In genomic region chr4:150903091-150903742, GRCm38 (mm10) we compare ENCODE assay signal across 19 mouse cellular contexts. TPM values are rescaled to one million over a fixed set of nuclear protein-coding genes. Genes with fewer than 3 reads are reported as not detected.
DNase-seq lines count a peak whose midpoint lies in the region; ATAC-seq lines count a peak whose summit lies in the region.
"Had no signal": no experiment of that assay in that cellular context is flagged by ENCODE, and none has a peak within 500 bp of the region (broad histone marks: within the 10 kb centered on the region; RNA-seq: fewer than 3 reads in every experiment).

No protein-coding gene starts in this region.

- H3K4me2 ChIP-seq in kidney, embryonic 15.5 days: no peak overlapping the region
- H3K4me2 ChIP-seq: heart, embryonic 13.5 days; hindbrain, embryonic 14.5 days; limb, embryonic 15.5 days; midbrain, embryonic 15.5 days had no signal

- no peaks in the 10 kb centered on the region for H3K27me3 ChIP-seq in kidney, embryonic 15.5 days
- H3K27me3 ChIP-seq: heart, embryonic 13.5 days; limb, embryonic 15.5 days; megakaryocyte, embryonic 14.5 days; midbrain, embryonic 15.5 days had no signal

- no peak overlapping the region for H3K4me3 ChIP-seq in kidney, embryonic 15.5 days (replicated peaks)
- H3K4me3 ChIP-seq: heart, embryonic 13.5 days; limb, embryonic 15.5 days; midbrain, embryonic 15.5 days had no signal

- H3K4me1 ChIP-seq in kidney, embryonic 15.5 days: peaks cover 14% of the 10 kb centered on the region
- H3K4me1 ChIP-seq: midbrain, embryonic 15.5 days had no signal

- ATAC-seq in kidney, embryonic 15.5 days (replicated peaks; ENCODE audit: low FRiP score): no peak
- ATAC-seq: forebrain, embryonic 14.5 days; liver, postnatal 0 days; midbrain, embryonic 15.5 days had no signal

- H3K27ac ChIP-seq in kidney, embryonic 15.5 days: no peak overlapping the region
- H3K27ac ChIP-seq: hindbrain, embryonic 14.5 days; limb, embryonic 15.5 days; midbrain, embryonic 15.5 days had no signal

- 95% methylated on average over 14 of the region's 14 CpGs for WGBS in kidney, embryonic 15.5 days

- peaks cover 77% of the 10 kb centered on the region for H3K36me3 ChIP-seq in kidney, embryonic 15.5 days

- peak; percentile 72 for DNase-seq in kidney, adult 18-20 months
- DNase-seq in thymus, postnatal 0 days (ENCODE audit: low spot score): peak; percentile 43
- no peak for DNase-seq in thymus, postnatal 25 days
- DNase-seq in gastrocnemius, postnatal 10 days: peak; percentile 28
- DNase-seq in skeletal muscle tissue, adult 2 months (ENCODE audit: low read depth, low spot score): peak; percentile 81
- DNase-seq in cerebellum, postnatal 10 days: no peak
- no peak for DNase-seq in layer of hippocampus, postnatal 14 days (ENCODE audit: low spot score in 2 of 2)
- DNase-seq: cerebellum, adult 2 months; heart, adult 11 months; heart, postnatal 36 days; layer of hippocampus, postnatal 36 days; liver, postnatal 0 days had no signal

- H3K9me3 ChIP-seq in kidney, embryonic 15.5 days (replicated peaks): no peaks in the 10 kb centered on the region
- H3K9me3 ChIP-seq: heart, embryonic 13.5 days; limb, embryonic 15.5 days; megakaryocyte, embryonic 14.5 days; midbrain, embryonic 15.5 days had no signal

- no peak overlapping the region for H3K9ac ChIP-seq in kidney, embryonic 15.5 days
- H3K9ac ChIP-seq: heart, embryonic 13.5 days; hindbrain, embryonic 14.5 days; limb, embryonic 15.5 days; liver, postnatal 0 days; midbrain, embryonic 15.5 days had no signal

RNA-seq across cellular contexts. Expression of gene Park7, which starts 11.0 kb away (rescaled TPM):
- polyA plus RNA-seq in kidney, embryonic 15.5 days (2015; fragmentation: Nextera tagmentation; extraction: Ambion mirVana): 391 and 393 TPM in 2 replicates
- 509 and 526 TPM in 2 replicates for polyA plus RNA-seq in thymus, postnatal 0 days (2015; fragmentation: Nextera tagmentation; extraction: Ambion mirVana)
- total RNA-seq in gastrocnemius, postnatal 10 days (2021): 100 to 1,000 TPM; 427 to 492 TPM
- 100 to 1,000 TPM; 240 to 248 TPM for total RNA-seq in layer of hippocampus, postnatal 14 days (2021)

RNA-seq across cellular contexts. Expression of gene Tnfrsf9, which starts 11.1 kb away (rescaled TPM):
- polyA plus RNA-seq in kidney, embryonic 15.5 days (2015; fragmentation: Nextera tagmentation; extraction: Ambion mirVana): 0.32 and 0.40 TPM in 2 replicates
- 8.5 and 9.6 TPM in 2 replicates for polyA plus RNA-seq in thymus, postnatal 0 days (2015; fragmentation: Nextera tagmentation; extraction: Ambion mirVana)
- total RNA-seq in gastrocnemius, postnatal 10 days (2021): under 1 TPM in 1 of 2 experiments, not detected in 1; 0.27 TPM
- total RNA-seq in layer of hippocampus, postnatal 14 days (2021): under 1 TPM; 0.37 to 0.52 TPM

RNA-seq across cellular contexts. Expression of gene Errfi1, which starts 49.5 kb away (rescaled TPM):
- polyA plus RNA-seq in kidney, embryonic 15.5 days (2015; fragmentation: Nextera tagmentation; extraction: Ambion mirVana): 29.3 and 34.2 TPM in 2 replicates
- polyA plus RNA-seq in thymus, postnatal 0 days (2015; fragmentation: Nextera tagmentation; extraction: Ambion mirVana): 15.7 and 16.7 TPM in 2 replicates
- 10 to 100 TPM; 17.4 to 23.6 TPM for total RNA-seq in gastrocnemius, postnatal 10 days (2021)
- 10 to 100 TPM; 37.1 to 38.4 TPM for total RNA-seq in layer of hippocampus, postnatal 14 days (2021)

Comparison
In these comparisons a context has a peak if more than half of its experiments do, and no peak if none do; other contexts are left out.
1. DNase-seq: peak in kidney, adult 18-20 months (single experiment), thymus, postnatal 0 days (single experiment), gastrocnemius, postnatal 10 days (single experiment) and skeletal muscle tissue, adult 2 months (single experiment); none in thymus, postnatal 25 days (single experiment), cerebellum, postnatal 10 days (0 of 2) and layer of hippocampus, postnatal 14 days (0 of 2).